Mouse (Mus musculus) midbrain, embryonic 11.5 days (tissue): ENCODE measurements at regions not wholly inside any gene's neighbourhood (a gene's known extent, or its start where the extent isn't known, plus 50 kb on each side); places are given as distances from the start of the nearest gene placed in this dataset.
"Not testable (repeated sequence)": the region's sequence is repeated elsewhere in the genome, so short reads cannot be mapped to it uniquely, and the experiment has no call there.

Source experiments
- ATAC-seq: fragments of 200-750 bp; cut with Nextera tagmentation; 2 replicates; pipeline ENCODE4 v1.8.0; 2017; ENCODE audit warnings: moderate TSS enrichment, moderate library complexity; ENCODE audit not compliant: low FRiP score
- DNase-seq: peaks from one replicate; pipeline ENCODE4 v3.0.0; 2015; ENCODE audit warnings: low spot score; ENCODE audit errors: missing footprints
- H3K27ac ChIP-seq: fragments of 300-500 bp; sonication (generic); 2 replicates; pipeline ENCODE4 v1.5.1; 2014; ENCODE audit warnings: low read depth, low read length
- H3K27me3 ChIP-seq: fragments of 300-500 bp; sonication (generic); 2 replicates; pipeline ENCODE4 v1.6.1; 2014; ENCODE audit warnings: mild to moderate bottlenecking, low read length, moderate library complexity, mixed read lengths; ENCODE audit not compliant: control insufficient read depth, insufficient read depth
- H3K36me3 ChIP-seq: fragments of 300-500 bp; sonication (generic); 2 replicates; pipeline ENCODE4 v1.6.1; 2014; ENCODE audit warnings: mild to moderate bottlenecking, low read length, moderate library complexity, mixed read lengths; ENCODE audit not compliant: control insufficient read depth, insufficient read depth
- H3K4me1 ChIP-seq: fragments of 300-500 bp; sonication (generic); 2 replicates; pipeline ENCODE4 v1.6.1; 2014; ENCODE audit warnings: low read length; ENCODE audit not compliant: control insufficient read depth, insufficient read depth
- H3K4me2 ChIP-seq: fragments of 300-500 bp; sonication (generic); 2 replicates; pipeline ENCODE4 v1.6.1; 2014; ENCODE audit warnings: mild to moderate bottlenecking, moderate library complexity
- H3K4me3 ChIP-seq: fragments of 300-500 bp; sonication (generic); 2 replicates; pipeline ENCODE4 v1.5.1; 2014; ENCODE audit warnings: low read depth, low read length
- H3K9ac ChIP-seq: fragments of 300-500 bp; sonication (generic); 2 replicates; pipeline ENCODE4 v1.6.1; 2014; ENCODE audit warnings: low read length
- H3K9me3 ChIP-seq: fragments of 300-500 bp; sonication (generic); 2 replicates; pipeline ENCODE4 v1.6.1; 2016; ENCODE audit warnings: low read length; ENCODE audit not compliant: control insufficient read depth
- WGBS: fragments of 180-500 bp; shearing (Covaris S2); extraction: QIAGEN DNeasy Blood & Tissue Kit; methylation state at CpG from one replicate; pipeline ENCODE4 v1.1.7; 2014; 5-methylcytosine and 5-hydroxymethylcytosine counted together

DNA sequence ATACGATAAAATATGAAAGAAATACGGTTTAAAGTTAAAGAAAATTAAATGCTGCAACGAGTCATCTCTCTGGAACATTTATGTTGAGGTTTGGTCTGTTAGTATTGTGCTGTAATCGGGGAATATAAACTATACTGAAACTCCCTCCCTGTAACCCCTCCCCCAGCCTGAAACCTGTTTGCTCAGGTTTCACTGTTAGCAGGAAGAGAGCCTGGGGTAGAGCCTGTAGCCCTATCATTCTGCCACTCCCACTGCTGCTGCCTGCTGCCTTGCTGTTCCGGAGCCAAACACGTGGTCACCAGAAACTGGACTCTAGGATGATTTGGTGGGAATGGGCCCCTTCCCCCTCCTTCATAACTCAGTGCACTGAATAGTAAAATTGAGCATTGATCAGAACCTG is 127.3 kb upstream of the Tram1l1 start:
- not testable (repeated sequence) for DNase-seq, ATAC-seq
- 79% methylated on average over 6 of the region's 6 CpGs for WGBS

GRCm38 (mm10) chr3:124200226-124200940 is 120.3 kb upstream of the Tram1l1 start:
- H3K4me1 ChIP-seq, H3K4me3 ChIP-seq, H3K9me3 ChIP-seq, H3K27me3 ChIP-seq, H3K36me3 ChIP-seq, H3K9ac ChIP-seq, ATAC-seq, H3K4me2 ChIP-seq, DNase-seq, H3K27ac ChIP-seq: not testable (repeated sequence)
- WGBS = 86% methylated on average over 9 of the region's 9 CpGs

More for the DNA sequence above, 127.3 kb upstream of the Tram1l1 start:
- H3K27ac ChIP-seq, H3K36me3 ChIP-seq, H3K9me3 ChIP-seq, H3K4me3 ChIP-seq, H3K27me3 ChIP-seq, H3K4me2 ChIP-seq, H3K9ac ChIP-seq, H3K4me1 ChIP-seq: not testable (repeated sequence)

DNA sequence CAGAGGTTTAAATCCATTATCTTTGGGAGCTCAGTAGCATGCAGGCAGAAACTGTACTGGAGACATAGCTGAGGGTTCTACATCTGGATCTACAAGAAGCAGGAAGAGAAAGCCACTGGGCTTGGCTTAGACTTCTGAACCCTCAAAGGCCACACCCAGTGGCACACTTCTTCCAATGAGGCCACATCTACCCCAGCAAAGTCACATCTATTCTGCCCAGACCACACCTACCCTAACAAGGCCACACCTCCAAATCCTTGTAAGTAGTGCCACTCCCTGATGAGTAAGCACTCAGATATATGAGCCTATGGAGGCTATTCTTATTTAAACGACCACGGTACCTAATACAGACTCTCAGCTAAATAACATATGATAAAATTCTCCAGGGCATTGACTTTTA is 103.5 kb upstream of the Tram1l1 start:
- WGBS = 89% methylated on average over 2 of the region's 2 CpGs
- Histone ChIP-seq H3K36me3 (no peaks in the 10 kb centered on the region), H3K9ac (no peak overlapping the region), H3K27me3 (no peaks in the 10 kb centered on the region), H3K27ac (no peak overlapping the region), H3K4me2 (no peak overlapping the region), H3K9me3 (no peaks in the 10 kb centered on the region), H3K4me1 (no peaks in the 10 kb centered on the region), H3K4me3 (no peak overlapping the region)
- ATAC-seq (no peak), DNase-seq (no peak)

DNA sequence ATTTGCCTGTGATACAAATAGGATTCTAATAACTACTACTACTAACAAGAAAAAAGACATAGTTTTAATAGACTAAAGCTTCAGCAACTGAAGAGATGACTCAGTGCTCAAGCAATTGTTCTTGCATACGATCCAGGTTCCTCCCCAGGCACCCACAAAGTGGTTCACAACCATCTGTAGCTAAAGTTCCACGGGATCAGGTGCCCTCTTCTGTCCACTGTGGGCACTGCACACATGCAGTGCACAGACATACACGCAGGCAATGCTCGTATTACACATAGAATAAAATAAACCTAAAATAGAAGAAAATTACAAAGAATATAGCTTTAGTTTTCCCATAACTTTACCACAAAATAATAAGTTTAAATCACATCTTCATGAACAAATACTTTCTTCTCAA is 94.7 kb upstream of the Tram1l1 start:
- 81% methylated on average over 4 of the region's 4 CpGs for WGBS
- Histone ChIP-seq H3K36me3 (no peaks in the 10 kb centered on the region), H3K4me3 (no peak overlapping the region), H3K27ac (no peak overlapping the region), H3K4me1 (no peaks in the 10 kb centered on the region), H3K4me2 (no peak overlapping the region), H3K9me3 (no peaks in the 10 kb centered on the region), H3K9ac (no peak overlapping the region), H3K27me3 (no peaks in the 10 kb centered on the region)
- ATAC-seq (no peak), DNase-seq (no peak)

DNA sequence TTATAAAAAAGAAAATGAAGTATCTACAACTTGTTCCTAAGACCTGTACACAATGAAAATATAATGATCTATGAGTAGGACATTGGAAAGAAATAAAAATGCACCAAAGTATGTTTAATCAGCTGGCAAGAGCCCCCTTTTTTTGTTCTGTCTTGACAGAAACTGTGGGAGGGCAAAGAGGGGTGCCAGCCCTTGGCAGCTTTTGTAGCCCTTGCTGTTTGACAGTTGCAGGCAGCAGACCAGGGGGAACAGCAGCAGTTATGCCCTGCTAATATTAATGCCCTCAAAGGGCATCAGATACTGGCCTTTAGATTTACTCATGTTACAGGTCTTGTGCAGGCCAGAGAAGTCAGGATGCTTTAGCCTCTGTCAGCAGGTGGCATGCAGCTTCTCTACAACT is 93.0 kb upstream of the Tram1l1 start:
- H3K4me2 ChIP-seq = no peak overlapping the region
- DNase-seq = no peak
- H3K4me3 ChIP-seq = no peak overlapping the region
- no peaks in the 10 kb centered on the region for H3K4me1 ChIP-seq
- no peak overlapping the region for H3K27ac ChIP-seq
- H3K36me3 ChIP-seq = no peaks in the 10 kb centered on the region
- no peak overlapping the region for H3K9ac ChIP-seq
- no peak for ATAC-seq
- no peaks in the 10 kb centered on the region for H3K9me3 ChIP-seq
- no peaks in the 10 kb centered on the region for H3K27me3 ChIP-seq

- no peak for ATAC-seq
- H3K36me3 ChIP-seq = no peaks in the 10 kb centered on the region
- no peaks in the 10 kb centered on the region for H3K4me1 ChIP-seq
- H3K9ac ChIP-seq = no peak overlapping the region
- no peak overlapping the region for H3K27ac ChIP-seq
- H3K4me3 ChIP-seq = no peak overlapping the region
- 80% methylated on average over 5 of the region's 5 CpGs for WGBS
- DNase-seq = no peak
- no peak overlapping the region for H3K4me2 ChIP-seq
- no peaks in the 10 kb centered on the region for H3K9me3 ChIP-seq
- H3K27me3 ChIP-seq = no peaks in the 10 kb centered on the region
Observed at GRCm38 (mm10) chr3:124240936-124241733, 79.5 kb upstream of the Tram1l1 start.

DNA sequence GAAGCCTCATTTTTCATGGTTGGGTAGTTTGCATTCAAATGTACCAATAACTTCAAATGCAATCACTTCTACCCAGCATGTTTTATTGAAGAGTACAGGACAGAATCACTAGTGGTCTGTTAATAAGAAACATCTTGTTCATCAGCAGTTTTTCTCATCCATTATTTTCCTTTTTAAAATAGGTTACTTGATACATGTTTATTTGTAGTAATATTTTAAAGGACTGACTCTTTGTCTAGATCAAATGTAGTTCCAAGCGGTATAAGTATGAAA is 79.0 kb upstream of the Tram1l1 start:
- Histone ChIP-seq H3K27ac (no peak overlapping the region), H3K9ac (no peak overlapping the region), H3K4me3 (no peak overlapping the region), H3K36me3 (no peaks in the 10 kb centered on the region), H3K27me3 (no peaks in the 10 kb centered on the region), H3K4me1 (no peaks in the 10 kb centered on the region), H3K9me3 (no peaks in the 10 kb centered on the region), H3K4me2 (no peak overlapping the region)
- ATAC-seq (no peak), DNase-seq (no peak)
- WGBS = 93% methylated on average over 1 of the region's 1 CpGs

GRCm38 (mm10) chr3:124262150-124262549 is 58.5 kb upstream of the Tram1l1 start:
- Histone ChIP-seq H3K9me3 (no peaks in the 10 kb centered on the region), H3K9ac (no peak overlapping the region), H3K27ac (no peak overlapping the region), H3K4me1 (no peaks in the 10 kb centered on the region), H3K27me3 (no peaks in the 10 kb centered on the region), H3K36me3 (no peaks in the 10 kb centered on the region), H3K4me2 (no peak overlapping the region), H3K4me3 (no peak overlapping the region)
- peak; percentile 39 for DNase-seq
- 43% methylated on average over 3 of the region's 3 CpGs for WGBS
- ATAC-seq = no peak

DNA sequence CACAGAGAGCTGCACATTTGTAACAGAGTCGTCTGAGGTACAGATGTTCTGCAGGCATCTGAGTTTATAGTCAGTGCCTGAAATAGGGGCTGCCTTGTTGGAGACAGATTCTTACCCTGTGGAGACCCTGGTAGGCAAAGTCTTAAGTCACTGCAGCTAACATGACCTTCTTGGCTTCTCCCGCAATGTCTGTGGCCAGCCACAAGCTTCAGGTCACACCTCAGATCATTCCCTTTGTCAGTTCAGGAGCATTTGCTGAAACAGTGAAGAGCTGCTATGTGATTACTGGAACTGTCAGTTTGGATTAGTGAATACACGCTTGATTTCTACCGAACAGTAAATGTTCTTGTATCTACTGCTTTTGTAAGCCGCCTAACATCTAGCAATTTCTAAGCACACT is 53.8 kb upstream of the Tram1l1 start:
- H3K4me2 ChIP-seq = no peak overlapping the region
- H3K27me3 ChIP-seq = no peaks in the 10 kb centered on the region
- DNase-seq = peak; percentile 82
- ATAC-seq = peak; percentile 25; the same call in 1 of the 2 replicates
- peaks cover 4% of the 10 kb centered on the region; the same call in 1 of the 2 replicates for H3K4me1 ChIP-seq
- no peak overlapping the region for H3K9ac ChIP-seq
- 46% methylated on average over 5 of the region's 5 CpGs for WGBS
- H3K9me3 ChIP-seq = no peaks in the 10 kb centered on the region
- H3K4me3 ChIP-seq = no peak overlapping the region
- H3K27ac ChIP-seq = no peak overlapping the region
- no peaks in the 10 kb centered on the region for H3K36me3 ChIP-seq
